Mouse (Mus musculus): ENCODE results near the gene Ldb1. TPM values are rescaled to one million over a fixed set of nuclear protein-coding genes. Genes with fewer than 3 reads are reported as not detected.
A peak's percentile ranks its signal among the peaks of the same experiment; 100 is the strongest.

Ldb1 gene
- polyA plus RNA-seq, 1 experiment from 2014 or later: 95.0 TPM

GRCm38 (mm10) chr19:46041933-46042475 lies 3.0 kb downstream of the Ldb1 start:
- peak; percentile 81 for DNase-seq (ENCODE audit: low spot score)
- H3K27me3 ChIP-seq (replicated peaks; ENCODE audit: low read depth, poor library complexity, severe bottlenecking): no peaks in the 10 kb centered on the region
- peaks cover 85% of the 10 kb centered on the region for H3K4me1 ChIP-seq
- WGBS: under 1% methylated on average over 14 of the region's 14 CpGs
- peak overlapping the region; percentile 97 for H3K27ac ChIP-seq (replicated peaks)
- peak overlapping the region; percentile 84 for H3K4me3 ChIP-seq
- no peaks in the 10 kb centered on the region for H3K9me3 ChIP-seq
- peaks cover 7% of the 10 kb centered on the region for H3K36me3 ChIP-seq (replicated peaks)

- no peaks in the 10 kb centered on the region for H3K9me3 ChIP-seq
- peak overlapping the region; percentile 97 for H3K27ac ChIP-seq (replicated peaks)
- H3K36me3 ChIP-seq (replicated peaks): peaks cover 13% of the 10 kb centered on the region
- peaks cover 85% of the 10 kb centered on the region for H3K4me1 ChIP-seq
- H3K4me3 ChIP-seq: peak overlapping the region; percentile 84
- DNase-seq (ENCODE audit: low spot score): no peak
- WGBS: 27% methylated on average over 7 of the region's 7 CpGs
- no peaks in the 10 kb centered on the region for H3K27me3 ChIP-seq (replicated peaks; ENCODE audit: low read depth, poor library complexity, severe bottlenecking)
Observed at GRCm38 (mm10) chr19:46041299-46041932, 3.6 kb downstream of the Ldb1 start.

GRCm38 (mm10) chr19:46040149-46040902 lies 4.7 kb downstream of the Ldb1 start:
- WGBS: 43% methylated on average over 14 of the region's 14 CpGs
- Histone ChIP-seq H3K4me3 (peak overlapping the region; percentile 94), H3K4me1 (peaks cover 79% of the 10 kb centered on the region), H3K27me3 (replicated peaks; ENCODE audit: low read depth, poor library complexity, severe bottlenecking) (no peaks in the 10 kb centered on the region), H3K36me3 (replicated peaks) (peaks cover 24% of the 10 kb centered on the region), H3K9me3 (no peaks in the 10 kb centered on the region), H3K27ac (replicated peaks) (peak overlapping the region; percentile 96)
- DNase-seq (ENCODE audit: low spot score): no peak

GRCm38 (mm10) chr19:46039478-46039877 lies 5.5 kb downstream of the Ldb1 start:
- 4% methylated on average over 29 of the region's 30 CpGs for WGBS
- Histone ChIP-seq H3K9me3 (no peaks in the 10 kb centered on the region), H3K27ac (replicated peaks) (peak overlapping the region; percentile 96), H3K27me3 (replicated peaks; ENCODE audit: low read depth, poor library complexity, severe bottlenecking) (no peaks in the 10 kb centered on the region), H3K4me1 (peaks cover 78% of the 10 kb centered on the region), H3K36me3 (replicated peaks) (peaks cover 33% of the 10 kb centered on the region), H3K4me3 (peak overlapping the region; percentile 94)
- DNase-seq (ENCODE audit: low spot score): peak; percentile 96

GRCm38 (mm10) chr19:46038851-46039260 lies 6.2 kb downstream of the Ldb1 start:
- peak overlapping the region; percentile 94 for H3K4me3 ChIP-seq
- peaks cover 72% of the 10 kb centered on the region for H3K4me1 ChIP-seq
- no peak for DNase-seq (ENCODE audit: low spot score)
- no peaks in the 10 kb centered on the region for H3K27me3 ChIP-seq (replicated peaks; ENCODE audit: low read depth, poor library complexity, severe bottlenecking)
- H3K9me3 ChIP-seq: no peaks in the 10 kb centered on the region
- peaks cover 39% of the 10 kb centered on the region for H3K36me3 ChIP-seq (replicated peaks)
- peak overlapping the region; percentile 96 for H3K27ac ChIP-seq (replicated peaks)
- 1% methylated on average over 17 of the region's 17 CpGs for WGBS

- H3K4me1 ChIP-seq: peaks cover 66% of the 10 kb centered on the region
- no peaks in the 10 kb centered on the region for H3K27me3 ChIP-seq (replicated peaks; ENCODE audit: low read depth, poor library complexity, severe bottlenecking)
- no peak for DNase-seq (ENCODE audit: low spot score)
- H3K36me3 ChIP-seq (replicated peaks): peaks cover 46% of the 10 kb centered on the region
- no peaks in the 10 kb centered on the region for H3K9me3 ChIP-seq
- peak overlapping the region; percentile 94 for H3K4me3 ChIP-seq
- peak overlapping the region; percentile 96 for H3K27ac ChIP-seq (replicated peaks)
- 24% methylated on average over 13 of the region's 13 CpGs for WGBS
Observed at GRCm38 (mm10) chr19:46037925-46038850, 6.8 kb downstream of the Ldb1 start.

GRCm38 (mm10) chr19:46037243-46037924 lies 7.6 kb downstream of the Ldb1 start:
- peak overlapping the region; percentile 96 for H3K27ac ChIP-seq (replicated peaks)
- H3K27me3 ChIP-seq (replicated peaks; ENCODE audit: low read depth, poor library complexity, severe bottlenecking): no peaks in the 10 kb centered on the region
- H3K9me3 ChIP-seq: no peaks in the 10 kb centered on the region
- peaks cover 54% of the 10 kb centered on the region for H3K36me3 ChIP-seq (replicated peaks)
- DNase-seq (ENCODE audit: low spot score): no peak
- peaks cover 60% of the 10 kb centered on the region for H3K4me1 ChIP-seq
- WGBS: 34% methylated on average over 6 of the region's 6 CpGs
- H3K4me3 ChIP-seq: peak overlapping the region; percentile 94

GRCm38 (mm10) chr19:46036477-46037242 lies 8.4 kb downstream of the Ldb1 start:
- Histone ChIP-seq H3K4me1 (peaks cover 53% of the 10 kb centered on the region), H3K4me3 (peak overlapping the region; percentile 94), H3K27me3 (replicated peaks; ENCODE audit: low read depth, poor library complexity, severe bottlenecking) (no peaks in the 10 kb centered on the region), H3K9me3 (no peaks in the 10 kb centered on the region), H3K27ac (replicated peaks) (peak overlapping the region; percentile 96; the same call in 1 of the 2 replicates), H3K36me3 (replicated peaks) (peaks cover 59% of the 10 kb centered on the region)
- 76% methylated on average over 13 of the region's 13 CpGs for WGBS
- DNase-seq (ENCODE audit: low spot score): no peak

GRCm38 (mm10) chr19:46035971-46036370 lies 9.0 kb downstream of the Ldb1 start:
- Histone ChIP-seq H3K4me3 (peak overlapping the region; percentile 94; the same call in 1 of the 2 replicates), H3K36me3 (replicated peaks) (peaks cover 64% of the 10 kb centered on the region), H3K27ac (replicated peaks) (no peak overlapping the region), H3K4me1 (peaks cover 46% of the 10 kb centered on the region), H3K27me3 (replicated peaks; ENCODE audit: low read depth, poor library complexity, severe bottlenecking) (no peaks in the 10 kb centered on the region), H3K9me3 (no peaks in the 10 kb centered on the region)
- no peak for DNase-seq (ENCODE audit: low spot score)
- 93% methylated on average over 13 of the region's 13 CpGs for WGBS

- Histone ChIP-seq H3K27ac (replicated peaks) (no peak overlapping the region), H3K4me1 (peaks cover 30% of the 10 kb centered on the region), H3K9me3 (peaks cover 5% of the 10 kb centered on the region; the same call in 1 of the 2 replicates), H3K36me3 (replicated peaks) (peaks cover 84% of the 10 kb centered on the region), H3K27me3 (replicated peaks; ENCODE audit: low read depth, poor library complexity, severe bottlenecking) (no peaks in the 10 kb centered on the region), H3K4me3 (no peak overlapping the region)
- WGBS: 95% methylated on average over 11 of the region's 11 CpGs
- no peak for DNase-seq (ENCODE audit: low spot score)
Observed at GRCm38 (mm10) chr19:46033911-46034310, 11.1 kb downstream of the Ldb1 start.
